Mouse (Mus musculus): Measurements from ENCODE around the gene Gtpbp1. TPM values are rescaled to one million over a fixed set of nuclear protein-coding genes. Genes with fewer than 3 reads are reported as not detected.
A peak's percentile ranks its signal among the peaks of the same experiment; 100 is the strongest.
"Not testable (repeated sequence)": the region's sequence is repeated elsewhere in the genome, so short reads cannot be mapped to it uniquely, and the experiment has no call there.

The Gtpbp1 gene
- polyA plus RNA-seq, 1 experiment from 2014 or later: 37.9 TPM

DNA sequence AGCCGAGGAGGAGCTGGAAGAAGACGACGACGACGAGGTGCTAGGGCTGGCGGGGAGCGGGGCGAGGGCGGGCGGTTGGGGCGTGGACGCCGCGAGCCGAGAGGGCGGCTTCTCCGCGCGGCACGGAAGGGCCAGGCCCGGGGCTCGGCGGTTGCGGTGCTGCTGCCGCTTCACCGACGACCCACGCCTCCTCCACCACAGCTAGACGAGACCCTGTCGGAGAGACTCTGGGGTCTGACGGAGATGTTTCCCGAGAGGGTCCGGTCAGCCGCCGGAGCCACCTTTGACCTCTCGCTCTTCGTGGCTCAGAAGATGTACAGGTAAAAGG lies 19.7 kb upstream of the Gtpbp1 start:
- H3K36me3 ChIP-seq (ENCODE audit: insufficient read depth): peaks cover 50% of the 10 kb centered on the region
- no peak for TF ChIP-seq CTCF (IDR thresholded peaks at IDR 0.05; ENCODE audit: low read depth)
- H3K4me2 ChIP-seq: peak overlapping the region; percentile 63
- no peak overlapping the region; the same call in 1 of the 2 replicates for H3K27ac ChIP-seq (ENCODE audit: low read depth)
- no peak for DNase-seq
- peak; percentile 56 for ATAC-seq (ENCODE audit: insufficient read depth)
- WGBS: 0% methylated on average over 34 of the region's 37 CpGs
- no peaks in the 10 kb centered on the region for H3K27me3 ChIP-seq (ENCODE audit: insufficient read depth, low read length)
- H3K4me3 ChIP-seq (ENCODE audit: low read depth, low read length): peak overlapping the region; percentile 89
- no peaks in the 10 kb centered on the region for H3K9me3 ChIP-seq (ENCODE audit: low read depth, low read length)
- 0 out of 2 replicates have a peak, but pooled peaks cover 3% of the 10 kb centered on the region for H3K4me1 ChIP-seq (ENCODE audit: insufficient read depth)
- peak overlapping the region; percentile 85 for H3K9ac ChIP-seq

DNA sequence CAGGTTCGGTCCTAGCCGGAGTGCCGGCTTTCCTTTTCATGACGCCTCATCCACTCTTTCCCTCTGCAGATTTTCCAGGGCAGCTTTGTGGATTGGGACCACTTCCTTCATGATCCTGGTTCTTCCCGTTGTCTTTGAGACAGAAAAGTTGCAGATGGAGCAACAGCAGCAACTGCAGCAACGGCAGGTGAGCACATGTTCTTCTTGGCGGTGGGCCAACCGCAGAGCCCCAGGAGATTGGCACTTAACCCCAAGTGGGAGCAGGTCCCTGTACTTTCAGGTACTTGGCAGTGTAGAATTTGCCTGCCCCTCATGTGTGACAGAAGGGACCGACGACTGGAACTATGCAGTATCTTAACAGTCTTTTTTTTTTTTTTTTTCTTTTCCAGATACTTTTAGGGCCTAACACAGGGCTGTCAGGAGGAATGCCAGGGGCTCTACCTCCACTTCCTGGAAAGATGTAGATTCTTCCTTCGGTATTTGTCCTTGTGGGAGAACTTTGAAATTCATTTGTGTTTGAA lies 18.8 kb upstream of the Gtpbp1 start:
- H3K9ac ChIP-seq; ATAC-seq (ENCODE audit: insufficient read depth); H3K27ac ChIP-seq (ENCODE audit: low read depth); H3K9me3 ChIP-seq (ENCODE audit: low read depth, low read length); DNase-seq; H3K4me1 ChIP-seq (ENCODE audit: insufficient read depth); H3K27me3 ChIP-seq (ENCODE audit: insufficient read depth, low read length): not testable (repeated sequence)
- Histone ChIP-seq H3K4me3 (ENCODE audit: low read depth, low read length) (peak overlapping the region; percentile 89), H3K4me2 (peak overlapping the region; percentile 63), H3K36me3 (ENCODE audit: insufficient read depth) (peaks cover 50% of the 10 kb centered on the region)
- WGBS: 76% methylated on average over 11 of the region's 11 CpGs

DNA sequence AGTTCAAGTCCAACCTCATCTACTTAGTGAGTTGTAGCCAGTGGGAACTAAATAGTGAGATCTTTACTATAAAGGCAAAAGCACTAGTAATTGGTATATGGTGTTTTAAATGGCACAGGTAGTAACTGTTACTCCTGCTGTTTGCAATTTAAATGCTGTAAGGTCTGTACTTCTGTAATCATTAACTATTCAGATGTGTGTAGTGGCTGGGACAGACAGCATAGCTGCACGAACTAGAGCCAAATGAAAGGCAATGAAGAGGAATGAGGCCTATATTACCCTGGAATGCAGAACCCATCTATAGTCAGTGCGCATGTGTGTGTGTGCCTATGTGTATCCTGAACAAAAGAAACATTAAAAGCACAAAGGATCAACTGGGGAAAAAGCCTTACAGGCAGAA lies 12.7 kb upstream of the Gtpbp1 start:
- no peak overlapping the region for H3K9ac ChIP-seq
- no peak for TF ChIP-seq CTCF (IDR thresholded peaks at IDR 0.05; ENCODE audit: low read depth)
- DNase-seq (no peak), ATAC-seq (ENCODE audit: insufficient read depth) (no peak)
- H3K4me2 ChIP-seq: no peak overlapping the region
- peaks cover 54% of the 10 kb centered on the region for H3K36me3 ChIP-seq (ENCODE audit: insufficient read depth)
- H3K9me3 ChIP-seq (ENCODE audit: low read depth, low read length): no peaks in the 10 kb centered on the region
- no peak overlapping the region for H3K4me3 ChIP-seq (ENCODE audit: low read depth, low read length)
- H3K27me3 ChIP-seq (ENCODE audit: insufficient read depth, low read length): no peaks in the 10 kb centered on the region
- WGBS: 78% methylated on average over 2 of the region's 2 CpGs
- H3K27ac ChIP-seq (ENCODE audit: low read depth): no peak overlapping the region
- no peaks in the 10 kb centered on the region for H3K4me1 ChIP-seq (ENCODE audit: insufficient read depth)

- Histone ChIP-seq H3K27ac (ENCODE audit: low read depth) (no peak overlapping the region), H3K4me2 (no peak overlapping the region), H3K4me1 (ENCODE audit: insufficient read depth) (peaks cover 17% of the 10 kb centered on the region), H3K36me3 (ENCODE audit: insufficient read depth) (peaks cover 19% of the 10 kb centered on the region; the same call in 1 of the 2 replicates), H3K9me3 (ENCODE audit: low read depth, low read length) (no peaks in the 10 kb centered on the region), H3K27me3 (ENCODE audit: insufficient read depth, low read length) (no peaks in the 10 kb centered on the region), H3K4me3 (ENCODE audit: low read depth, low read length) (no peak overlapping the region), H3K9ac (no peak overlapping the region)
- TF ChIP-seq CTCF (IDR thresholded peaks at IDR 0.05; ENCODE audit: low read depth): no peak
- WGBS: 80% methylated on average over 4 of the region's 4 CpGs
- DNase-seq (no peak), ATAC-seq (ENCODE audit: insufficient read depth) (no peak)
Observed at GRCm38 (mm10) chr15:79681973-79682372, 8.7 kb upstream of the Gtpbp1 start.

- Histone ChIP-seq H3K4me1 (ENCODE audit: insufficient read depth) (peaks cover 17% of the 10 kb centered on the region), H3K4me2 (no peak overlapping the region), H3K4me3 (ENCODE audit: low read depth, low read length) (no peak overlapping the region), H3K9me3 (ENCODE audit: low read depth, low read length) (no peaks in the 10 kb centered on the region), H3K27ac (ENCODE audit: low read depth) (no peak overlapping the region), H3K27me3 (ENCODE audit: insufficient read depth, low read length) (no peaks in the 10 kb centered on the region), H3K9ac (no peak overlapping the region), H3K36me3 (ENCODE audit: insufficient read depth) (peaks cover 13% of the 10 kb centered on the region; the same call in 1 of the 2 replicates)
- 78% methylated on average over 6 of the region's 6 CpGs for WGBS
- DNase-seq (no peak), ATAC-seq (ENCODE audit: insufficient read depth) (no peak)
- no peak for TF ChIP-seq CTCF (IDR thresholded peaks at IDR 0.05; ENCODE audit: low read depth)
Observed at GRCm38 (mm10) chr15:79683146-79683545, 7.5 kb upstream of the Gtpbp1 start.

GRCm38 (mm10) chr15:79683707-79684465 lies 6.8 kb upstream of the Gtpbp1 start:
- H3K27ac ChIP-seq (ENCODE audit: low read depth): no peak overlapping the region
- peak overlapping the region; percentile 86; the same call in 1 of the 2 replicates for H3K4me3 ChIP-seq (ENCODE audit: low read depth, low read length)
- H3K9me3 ChIP-seq (ENCODE audit: low read depth, low read length): no peaks in the 10 kb centered on the region
- no peaks in the 10 kb centered on the region for H3K27me3 ChIP-seq (ENCODE audit: insufficient read depth, low read length)
- no peak for ATAC-seq (ENCODE audit: insufficient read depth)
- no peak for DNase-seq
- H3K9ac ChIP-seq: peak overlapping the region; percentile 91
- H3K36me3 ChIP-seq (ENCODE audit: insufficient read depth): peaks cover 13% of the 10 kb centered on the region; the same call in 1 of the 2 replicates
- TF ChIP-seq CTCF (IDR thresholded peaks at IDR 0.05; ENCODE audit: low read depth): no peak
- WGBS: 63% methylated on average over 19 of the region's 19 CpGs
- peak overlapping the region; percentile 80 for H3K4me2 ChIP-seq
- H3K4me1 ChIP-seq (ENCODE audit: insufficient read depth): peaks cover 17% of the 10 kb centered on the region

- Histone ChIP-seq H3K36me3 (ENCODE audit: insufficient read depth) (peaks cover 9% of the 10 kb centered on the region; the same call in 1 of the 2 replicates), H3K4me1 (ENCODE audit: insufficient read depth) (peaks cover 18% of the 10 kb centered on the region), H3K4me2 (peak overlapping the region; percentile 80), H3K9me3 (ENCODE audit: low read depth, low read length) (no peaks in the 10 kb centered on the region), H3K27ac (ENCODE audit: low read depth) (no peak overlapping the region), H3K4me3 (ENCODE audit: low read depth, low read length) (peak overlapping the region; percentile 86), H3K9ac (peak overlapping the region; percentile 91), H3K27me3 (ENCODE audit: insufficient read depth, low read length) (no peaks in the 10 kb centered on the region)
- DNase-seq (no peak), ATAC-seq (ENCODE audit: insufficient read depth) (no peak)
- 82% methylated on average over 6 of the region's 6 CpGs for WGBS
- TF ChIP-seq CTCF (IDR thresholded peaks at IDR 0.05; ENCODE audit: low read depth): no peak
Observed at GRCm38 (mm10) chr15:79684616-79685015, 6.0 kb upstream of the Gtpbp1 start.
